Mouse (Mus musculus) adrenal gland, adult 18-20 months (tissue): ENCODE measurements around the gene Rnf115. TPM values are rescaled to one million over a fixed set of nuclear protein-coding genes. Genes with fewer than 3 reads are reported as not detected.
"Not testable (repeated sequence)": the region's sequence is repeated elsewhere in the genome, so short reads cannot be mapped to it uniquely, and the experiment has no call there.

Experiments
- DNase-seq, 2 experiments: peaks; one replicate each; pipeline ENCODE4 v3.0.0; 2021 to 2022; ENCODE audit warnings: low spot score in 2 of 2
- total RNA-seq, 2 experiments: library from RNA; stranded (reverse); gene quantifications; 1 replicate in 1 of 2; 2 replicates in 1 of 2; pipeline ENCODE4 v1.2.3; 2021

Gene Rnf115
- total RNA-seq, 2 experiments from 2014 or later: 37.5 to 39.0 TPM

DNA sequence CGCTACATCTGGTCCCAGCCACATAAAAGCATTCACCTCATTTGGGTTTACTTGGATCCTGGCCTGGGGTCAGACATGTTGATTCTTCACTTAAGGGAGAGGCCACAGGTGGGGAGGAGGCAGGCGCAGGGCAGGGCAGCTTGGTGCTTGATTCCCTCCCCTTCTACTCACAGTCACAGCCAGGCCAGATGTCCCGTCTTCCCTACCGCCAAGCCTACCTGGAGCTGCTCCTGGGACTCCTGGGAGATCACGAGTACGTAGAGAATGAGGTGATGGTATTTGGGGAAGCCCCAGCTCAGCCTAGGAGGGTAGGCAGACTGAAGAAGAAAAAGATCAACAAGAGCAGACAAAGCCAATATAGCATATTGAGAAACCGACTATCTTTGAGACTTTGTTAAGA lies 20.5 kb upstream of the Rnf115 start:
- no peak for DNase-seq

DNA sequence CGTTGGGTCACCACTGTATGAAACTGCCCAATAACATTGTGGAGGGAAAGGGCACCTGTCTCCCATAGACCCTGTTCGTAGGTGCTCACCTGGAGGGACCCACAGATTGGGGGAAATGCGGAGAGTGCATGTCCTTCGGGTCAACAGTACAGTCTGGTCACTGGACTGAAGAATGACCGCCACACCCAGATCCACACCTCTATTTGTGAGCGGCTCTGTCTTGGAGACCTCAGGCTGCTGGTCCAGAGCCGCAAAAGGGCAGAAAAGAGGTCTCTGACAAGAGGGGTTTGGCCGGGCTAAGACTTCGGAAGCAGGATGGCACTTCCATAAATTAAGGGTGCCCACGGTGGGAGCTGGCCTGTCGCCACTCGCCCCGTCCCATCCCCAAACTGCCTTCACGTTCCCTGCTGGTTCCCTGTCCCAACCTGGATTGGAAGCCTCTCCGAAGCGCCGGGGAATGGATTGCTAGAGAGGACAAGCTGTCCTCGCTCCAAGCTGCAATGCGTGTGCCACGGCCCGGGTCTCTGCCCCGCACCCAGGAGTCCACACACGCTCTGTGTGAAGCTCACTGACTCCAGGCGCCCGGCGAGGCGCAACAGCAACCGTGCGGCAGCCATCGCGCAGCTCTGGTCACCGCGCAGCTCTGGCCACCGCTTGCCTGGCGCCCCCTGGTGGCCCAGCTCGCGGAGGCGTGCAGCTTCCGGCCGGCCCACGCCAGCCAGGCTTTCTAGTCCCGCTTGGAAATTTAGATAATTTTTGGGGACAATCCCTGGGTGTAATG lies 19.4 kb upstream of the Rnf115 start, which contains the start of gene Nudt17:
TSS of gene Nudt17 (minus strand) at position 660 of the 781 bp plus-strand sequence.
- DNase-seq: peak; percentile 86 to 94

DNA sequence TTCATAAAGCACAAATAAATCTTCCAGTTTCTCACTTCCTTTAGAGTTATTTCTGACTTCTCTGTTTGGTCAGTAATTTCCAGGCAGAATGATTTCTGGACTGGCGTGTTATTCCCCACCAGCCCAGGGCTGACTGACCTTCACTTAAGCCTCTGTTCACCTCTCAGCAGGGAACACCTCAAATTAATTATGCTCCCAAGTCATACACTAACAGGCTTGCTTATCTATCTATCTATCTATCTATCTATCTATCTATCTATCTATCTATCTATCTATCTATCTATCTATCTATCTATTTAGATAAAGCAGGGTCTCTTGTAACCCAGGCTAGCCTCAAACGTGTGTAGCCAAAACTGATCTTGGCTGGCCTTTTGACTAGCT lies 18.8 kb upstream of the Rnf115 start:
- DNase-seq: no peak

DNA sequence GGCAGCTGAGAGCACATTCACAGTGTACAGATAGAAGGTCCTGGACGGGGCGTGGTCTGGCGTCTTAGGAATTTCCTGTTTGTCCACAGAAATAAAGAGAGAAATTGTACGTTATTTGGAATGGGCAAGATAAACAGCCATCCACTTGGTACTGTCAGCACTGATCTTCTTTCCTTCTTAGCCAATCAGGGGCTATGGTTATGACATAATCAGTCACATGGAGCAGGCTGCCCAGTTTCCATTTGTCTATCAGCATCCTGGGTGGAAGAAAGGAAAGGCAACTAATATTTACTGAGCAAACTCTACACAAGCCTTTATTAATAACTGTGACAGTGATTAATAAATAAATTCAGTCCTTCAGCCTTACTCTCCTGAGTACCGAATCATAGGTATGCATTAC lies 13.2 kb upstream of the Rnf115 start:
- DNase-seq: no peak

DNA sequence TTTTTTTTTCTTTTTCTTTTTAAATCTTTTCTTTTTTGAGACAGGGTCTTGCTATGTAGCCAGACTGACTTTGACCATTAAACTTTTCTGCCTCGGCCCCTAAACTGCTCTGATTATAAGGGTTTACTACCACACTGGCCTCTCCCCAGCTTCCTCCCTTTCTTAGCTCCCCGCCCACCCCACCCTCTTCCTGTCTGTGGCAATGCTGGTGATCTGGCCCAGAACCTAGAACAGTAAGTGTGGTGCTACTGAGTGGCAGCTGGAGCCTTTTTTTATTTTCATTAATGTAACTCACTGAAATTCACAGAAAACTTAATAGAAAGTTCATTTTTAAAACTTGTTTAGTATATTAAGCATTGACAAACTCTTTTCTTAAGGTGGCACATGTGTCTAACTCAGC lies 11.6 kb upstream of the Rnf115 start:
- no peak for DNase-seq

DNA sequence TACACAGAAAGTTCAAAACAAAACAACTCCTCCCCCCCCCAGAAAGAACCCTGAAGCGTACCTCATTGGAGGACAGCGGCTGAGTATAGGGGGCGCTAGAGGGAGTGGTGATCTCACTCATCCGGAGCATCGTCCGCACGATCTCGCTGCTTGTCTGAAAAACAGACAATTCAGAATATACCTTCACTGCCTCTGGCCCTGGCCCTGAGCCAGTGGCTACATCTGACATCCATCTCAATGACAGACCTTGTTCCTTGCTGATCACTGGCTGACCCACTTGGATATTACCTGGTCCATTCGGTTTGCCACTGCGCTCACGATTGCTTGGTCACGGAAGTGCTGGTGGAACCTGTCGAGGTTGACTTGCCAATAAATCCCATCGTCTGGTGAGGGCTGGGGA lies 8.3 kb upstream of the Rnf115 start:
- peak; percentile 35 to 40 for DNase-seq

DNA sequence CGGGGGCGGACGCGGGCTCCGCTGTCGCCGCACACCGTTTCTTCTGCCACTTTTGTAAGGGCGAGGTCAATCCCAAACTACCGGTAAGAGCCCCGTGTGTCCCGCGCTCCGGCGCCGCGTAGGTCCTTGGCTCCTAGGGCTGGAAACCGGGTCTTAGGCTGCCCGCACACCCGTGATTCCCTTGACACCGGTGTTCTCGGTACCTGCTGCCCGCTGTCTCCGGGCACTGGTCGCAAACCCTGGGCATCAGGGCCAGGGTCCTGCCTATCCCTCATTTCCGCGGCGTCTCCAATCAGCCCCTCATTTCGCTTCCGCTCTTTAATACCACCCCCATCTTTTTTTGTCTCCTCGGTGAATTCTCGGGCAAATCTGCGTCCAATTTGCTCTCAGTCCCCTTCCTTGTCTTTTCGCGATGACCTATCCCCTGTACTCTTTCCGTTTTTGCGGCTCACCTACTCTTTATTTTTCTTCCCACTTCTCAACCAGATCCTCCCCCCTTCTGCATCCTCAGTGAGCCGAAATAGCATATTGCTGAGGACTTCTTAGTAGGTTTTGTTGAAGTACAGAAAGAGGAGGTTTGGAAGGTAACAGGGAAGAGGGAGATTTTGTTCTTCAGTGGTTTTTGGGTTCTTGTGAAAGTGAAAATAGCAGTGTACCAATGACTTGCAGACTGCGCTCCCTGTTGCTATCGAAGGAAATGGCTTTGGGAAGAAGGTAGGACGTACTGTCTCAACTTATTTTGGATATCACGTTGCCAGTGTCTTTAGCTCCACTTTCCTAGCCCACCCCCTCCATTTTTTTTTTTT lies 567 bp downstream of the Rnf115 start:
- DNase-seq: peak in 1 of 2 experiments; percentile 12

DNA sequence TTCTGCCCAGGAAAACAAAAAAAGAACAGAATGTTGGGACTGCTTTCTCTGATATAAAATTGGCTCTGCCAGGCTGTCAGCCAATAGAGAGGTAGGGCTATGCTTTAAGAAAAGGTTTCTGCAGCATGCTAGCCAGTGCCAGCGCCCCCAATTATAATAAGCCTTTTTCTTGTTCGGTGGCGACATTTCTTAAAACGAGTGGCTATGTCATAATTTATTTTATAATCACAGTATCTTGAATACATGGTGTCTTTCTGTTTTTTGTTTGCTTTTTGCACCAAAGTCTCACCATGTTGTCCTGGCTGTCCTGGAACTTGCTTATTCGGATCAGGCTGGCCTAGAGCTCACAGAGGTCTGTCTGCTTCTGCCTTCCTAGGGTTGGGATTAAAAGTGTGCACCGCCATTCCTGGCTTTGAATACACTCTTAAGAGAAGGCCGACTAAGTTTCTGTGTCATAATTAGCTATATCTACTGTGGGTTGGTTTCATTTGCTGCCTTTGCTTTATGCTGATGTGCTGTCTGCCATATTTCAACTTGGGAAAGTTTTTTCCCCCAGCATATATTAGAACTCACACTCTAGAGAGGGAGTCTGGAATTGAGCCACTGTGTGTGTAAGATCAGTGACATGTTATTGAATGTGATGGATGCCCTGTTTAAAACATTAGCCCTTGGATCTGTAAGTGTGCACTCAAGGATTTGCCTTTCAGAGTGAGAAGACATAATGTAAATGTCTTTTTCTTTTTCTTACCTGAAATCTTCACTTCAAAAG lies 1.4 kb downstream of the Rnf115 start:
- peak in 1 of 2 experiments; percentile 14 for DNase-seq

DNA sequence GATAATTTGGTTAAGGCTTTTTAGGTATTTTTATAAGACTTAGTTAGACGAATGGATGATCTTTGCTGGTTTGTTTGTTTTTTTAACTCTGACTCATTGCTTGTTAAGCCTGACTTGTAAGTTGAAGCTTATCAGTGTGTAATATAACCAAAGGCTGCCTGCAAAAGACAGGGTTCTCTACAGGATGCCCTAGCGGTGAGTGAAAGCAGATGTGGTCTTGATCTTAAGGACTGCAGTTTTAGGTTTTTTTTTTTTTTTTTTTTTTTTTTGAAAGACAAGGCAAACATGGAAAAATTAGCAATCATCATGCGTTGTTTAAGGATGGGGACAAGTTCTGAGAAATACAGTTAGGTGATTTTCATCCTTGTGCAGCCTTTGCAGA lies 1.9 kb downstream of the Rnf115 start:
- peak in 1 of 2 experiments; percentile 13 for DNase-seq

DNA sequence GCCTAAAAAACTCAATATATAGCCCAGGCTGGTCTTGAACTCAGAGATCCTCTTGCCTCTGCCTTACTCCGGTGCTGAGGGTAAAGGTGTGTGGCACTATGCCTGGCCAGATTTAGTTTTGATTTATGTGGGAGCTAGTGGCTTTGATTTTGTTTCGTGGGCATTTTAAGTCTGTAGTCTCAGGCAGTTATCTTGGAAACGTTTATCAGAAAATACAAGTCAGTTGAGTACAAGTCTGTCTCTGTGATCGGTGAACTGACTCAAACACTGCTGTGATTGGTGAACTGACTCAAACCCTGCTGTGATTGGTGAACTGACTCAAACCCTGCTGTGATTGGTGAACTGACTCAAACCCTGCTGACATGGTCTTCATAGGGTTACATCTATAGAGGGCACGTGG lies 3.3 kb downstream of the Rnf115 start:
- DNase-seq: no peak

DNA sequence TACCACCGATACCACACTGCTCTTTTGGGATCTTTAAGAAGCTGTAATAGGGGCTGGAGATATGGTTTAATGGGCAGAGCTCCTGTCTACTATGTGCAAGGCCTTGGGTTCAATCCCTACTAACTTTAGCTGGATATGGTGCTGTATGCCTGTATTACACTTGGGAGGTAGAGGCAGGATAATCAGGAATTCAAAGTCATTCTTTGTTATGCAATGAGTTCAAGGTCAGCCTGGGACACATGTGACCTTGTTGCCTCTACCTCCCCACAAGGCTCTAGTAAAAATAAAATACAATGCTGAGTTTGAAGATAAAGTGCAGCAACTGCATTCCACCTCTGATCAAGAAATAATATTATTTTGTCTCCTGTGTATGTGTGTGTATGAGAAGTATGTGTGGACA lies 6.5 kb downstream of the Rnf115 start:
- DNase-seq: peak in 1 of 2 experiments; percentile 4

DNA sequence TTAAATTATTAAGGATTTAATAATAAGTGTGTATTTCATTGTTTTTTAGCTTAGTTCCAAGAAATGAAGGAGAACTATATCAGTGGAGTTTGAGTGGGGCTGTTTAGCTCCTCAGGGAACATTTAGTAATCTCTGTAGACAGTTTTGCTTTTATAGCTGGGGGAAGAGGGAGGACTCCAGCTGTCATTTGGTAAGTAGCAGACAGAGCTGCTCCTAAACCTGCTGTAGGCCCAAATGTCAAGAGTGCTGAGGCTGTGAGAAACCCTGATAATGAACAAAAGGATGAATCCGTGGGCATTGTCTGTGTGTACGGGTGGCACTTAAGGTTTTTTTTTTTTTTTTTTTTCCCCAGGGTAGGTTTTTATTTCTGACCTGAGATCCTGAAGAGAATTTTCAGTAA lies 7.7 kb downstream of the Rnf115 start:
- peak in 1 of 2 experiments; percentile 10 for DNase-seq

DNA sequence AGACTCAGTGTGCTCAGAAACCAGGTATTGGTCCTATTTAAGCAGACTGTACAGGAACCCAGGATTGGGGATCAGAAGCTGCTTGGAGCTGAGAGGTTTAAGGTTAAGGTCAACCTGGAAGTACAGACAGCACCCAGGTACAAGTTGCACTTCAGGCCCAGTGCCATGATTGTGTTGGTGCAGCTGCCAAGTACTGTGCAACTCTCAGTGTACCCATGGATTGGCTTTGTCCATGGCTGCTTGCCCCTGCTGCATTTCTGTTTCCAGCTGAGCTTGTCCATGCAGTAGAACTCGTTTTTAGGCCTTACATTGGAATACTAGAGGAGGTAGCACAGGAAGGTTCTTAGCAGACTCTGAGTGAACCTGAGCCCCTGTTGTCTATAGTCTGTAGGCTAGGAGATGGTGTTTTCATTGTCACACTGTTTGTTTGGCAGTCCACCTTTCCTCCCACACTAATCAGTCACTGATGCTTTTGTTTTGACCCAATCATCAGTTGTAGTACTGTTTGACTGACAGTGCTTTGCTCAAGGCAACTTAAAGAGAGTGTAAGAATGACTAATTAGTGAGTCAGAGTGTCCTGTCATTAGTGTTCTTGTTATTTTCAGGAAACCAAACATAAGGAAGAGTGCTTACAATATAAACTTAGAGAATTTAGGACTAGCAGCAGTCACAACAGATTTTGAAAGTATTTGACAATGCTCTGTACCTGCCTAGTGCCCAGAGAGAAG lies 9.7 kb downstream of the Rnf115 start:
- DNase-seq: peak in 1 of 2 experiments; percentile 20

DNA sequence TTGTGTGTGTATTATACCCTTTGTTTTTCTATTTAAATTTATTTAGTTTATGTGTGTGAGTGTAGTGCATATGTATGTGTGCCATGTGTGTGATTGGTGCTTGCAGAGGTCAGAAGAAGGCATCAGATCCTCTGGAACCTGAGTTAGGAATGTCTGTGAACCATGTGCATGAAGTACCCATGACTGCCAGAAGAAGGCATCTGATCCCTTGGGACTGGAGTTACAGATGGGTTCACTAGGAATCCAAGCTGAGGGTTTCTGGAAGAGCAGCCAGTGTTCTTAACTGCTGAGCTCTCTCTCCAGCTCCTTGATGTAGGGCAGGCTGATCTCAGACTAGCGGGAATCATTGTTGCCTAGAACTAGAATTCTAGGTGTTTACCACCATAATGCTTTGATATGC lies 10.5 kb downstream of the Rnf115 start:
- DNase-seq: no peak

DNA sequence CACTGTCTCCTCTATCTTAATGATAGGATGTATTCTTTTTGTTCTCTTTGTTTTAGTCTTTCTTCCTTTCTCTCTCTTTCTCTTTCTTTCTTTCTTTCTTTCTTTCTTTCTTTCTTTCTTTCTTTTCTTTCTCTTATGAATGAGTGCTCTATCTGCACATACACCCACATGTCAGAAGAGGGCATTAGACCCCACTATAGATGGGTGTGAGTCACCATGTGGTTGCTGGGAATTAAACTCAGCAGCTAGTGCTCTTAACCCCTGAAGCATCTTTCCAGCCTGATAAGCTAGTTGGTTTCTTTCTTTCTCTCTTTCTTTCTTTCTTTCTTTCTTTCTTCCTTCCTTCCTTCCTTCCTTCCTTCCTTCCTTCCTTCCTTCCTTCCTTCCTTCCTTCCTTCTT lies 12.8 kb downstream of the Rnf115 start:
- DNase-seq: not testable (repeated sequence)

DNA sequence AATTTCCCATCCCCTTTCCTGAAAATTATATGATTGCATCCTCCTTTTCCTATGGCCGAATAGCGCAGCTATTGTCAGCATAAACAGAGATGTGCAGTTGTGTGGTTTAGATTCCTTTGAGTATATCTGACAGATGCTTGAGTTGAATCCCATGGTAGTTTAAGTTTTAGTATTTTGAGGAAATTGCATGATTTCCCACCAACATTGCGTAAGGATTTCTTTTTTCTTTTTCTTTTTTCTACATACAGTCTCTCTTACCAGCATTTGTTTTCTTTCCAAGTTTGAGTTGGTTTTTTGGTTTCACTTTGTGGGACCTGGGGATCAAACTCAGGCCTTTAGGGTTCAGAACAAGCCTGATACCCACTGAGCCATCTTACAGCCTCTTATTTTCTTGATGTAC lies 16.9 kb downstream of the Rnf115 start:
- no peak for DNase-seq

DNA sequence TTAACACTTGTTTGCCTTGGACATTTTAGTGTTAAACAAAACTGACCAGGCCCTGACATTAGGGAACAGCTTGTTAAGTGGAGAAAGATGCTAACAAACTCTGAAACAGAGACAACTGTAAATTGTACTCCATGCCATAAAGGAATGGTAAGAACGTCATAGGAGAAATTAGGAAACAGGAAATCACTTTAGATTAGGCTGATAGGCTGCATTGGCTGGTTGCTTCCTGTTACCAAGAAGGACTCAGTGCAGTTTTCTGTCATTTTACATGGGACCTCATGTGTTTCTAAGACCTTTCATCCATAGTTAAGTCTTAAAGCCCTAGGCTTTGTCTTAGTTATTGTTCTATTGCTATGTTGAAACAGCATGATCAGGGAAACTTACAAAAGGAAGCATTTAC lies 19.4 kb downstream of the Rnf115 start:
- no peak for DNase-seq

DNA sequence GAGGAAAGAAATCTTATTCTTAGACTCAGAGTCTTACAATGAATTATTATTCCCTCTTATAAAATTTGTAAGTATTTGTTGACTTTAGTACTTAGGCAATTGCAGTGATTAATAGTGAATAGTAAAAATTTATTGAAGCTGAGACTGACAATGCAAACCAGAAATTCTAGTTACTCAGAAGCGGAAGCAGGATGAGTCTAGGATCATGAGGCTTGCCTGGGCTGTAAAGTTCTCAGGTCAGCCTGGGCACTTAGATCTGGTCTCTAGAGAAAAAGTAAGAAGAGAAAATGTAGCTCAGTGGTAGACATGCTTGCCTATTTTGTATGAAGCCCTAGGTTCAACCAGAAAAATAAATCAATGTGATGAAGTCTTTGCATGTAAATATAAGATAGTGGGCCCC lies 28.5 kb downstream of the Rnf115 start:
- no peak for DNase-seq

DNA sequence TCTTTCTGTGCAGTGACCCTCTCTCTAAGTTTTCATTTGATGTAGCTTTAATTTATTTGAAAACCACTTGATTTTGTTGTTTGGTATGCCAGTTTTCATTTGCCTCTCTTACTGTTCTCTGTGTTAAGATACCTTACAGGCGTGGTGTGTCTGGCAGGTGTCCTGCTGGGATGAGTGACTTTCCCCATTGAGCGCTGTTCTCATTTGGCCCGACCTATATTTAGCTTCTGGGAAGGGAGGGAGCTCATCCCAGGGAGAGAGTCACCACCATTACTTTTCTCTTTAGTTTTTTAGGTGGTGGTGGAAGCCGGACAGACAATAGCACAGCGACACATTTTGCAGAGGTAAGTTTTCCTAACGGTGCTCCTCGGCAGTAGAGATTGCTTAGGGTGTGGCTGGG lies 30.2 kb downstream of the Rnf115 start:
- DNase-seq: no peak

DNA sequence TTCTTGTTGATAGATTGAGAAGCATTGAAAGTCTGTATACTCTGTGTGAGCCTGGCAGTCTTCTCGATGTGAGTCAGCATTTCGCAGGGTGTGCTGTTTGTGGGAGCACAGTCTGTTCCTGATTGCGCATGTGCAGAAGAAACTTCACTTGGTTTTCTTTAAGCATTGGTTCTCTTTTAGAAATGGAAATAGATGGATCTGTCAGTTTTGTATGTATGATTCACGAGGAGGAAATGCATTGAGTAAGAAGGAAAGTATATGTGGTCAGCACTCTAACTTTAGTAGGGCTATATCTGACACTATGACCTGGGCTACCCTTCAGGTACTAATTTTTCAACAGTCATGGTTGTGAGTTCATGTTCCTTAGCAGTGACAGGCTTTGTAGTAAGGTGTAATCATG lies 32.2 kb downstream of the Rnf115 start:
- no peak for DNase-seq

DNA sequence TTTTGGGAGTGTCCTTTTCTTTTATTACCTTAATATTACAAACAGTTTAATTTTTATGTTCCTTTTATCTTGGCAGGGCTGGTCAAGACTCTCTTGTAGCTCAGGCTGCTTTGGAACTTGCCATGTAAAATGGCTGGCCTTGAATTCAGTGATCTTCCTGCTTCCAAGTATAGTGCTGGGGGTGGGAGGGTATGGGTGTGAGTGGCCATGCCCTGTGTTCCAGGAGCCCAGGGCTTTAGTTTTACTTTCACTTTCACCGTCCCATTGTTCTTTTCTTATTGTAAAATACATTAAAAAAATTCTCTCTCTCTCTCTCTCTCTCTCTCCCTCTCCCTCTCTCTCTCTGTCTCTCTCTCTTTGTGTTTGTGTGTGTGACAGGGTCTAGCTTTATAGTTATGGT lies 37.1 kb downstream of the Rnf115 start:
- DNase-seq: no peak
